Mouse (Mus musculus) ES-Bruce4 (cell line): Measurements from ENCODE around the gene 1110002E22Rik.

Experiments used
- CTCF ChIP-seq: IDR thresholded peaks from one replicate; pipeline ENCODE4 v1.8.1; 2011; ENCODE audit warnings: low read depth, low read length
- EP300 ChIP-seq: IDR thresholded peaks from 2 replicates; pipeline ENCODE4 v1.6.1; 2011; ENCODE audit warnings: low read depth, low read length; ENCODE audit not compliant: insufficient read depth
- POLR2A ChIP-seq: IDR thresholded peaks from one replicate; pipeline ENCODE4 v1.8.1; 2011; ENCODE audit warnings: low read length; ENCODE audit not compliant: insufficient read depth

- no peak for TF ChIP-seq CTCF
- TF ChIP-seq EP300: no peak
- TF ChIP-seq POLR2A: no peak
Measured at GRCm38 (mm10) chr3:138106887-138107286, 42.0 kb downstream of the 1110002E22Rik start.
